Mouse (Mus musculus): ENCODE measurements around the gene Slc19a1. TPM values are rescaled to one million over a fixed set of nuclear protein-coding genes. Genes with fewer than 3 reads are reported as not detected.

The Slc19a1 gene
- total and polyA plus RNA-seq, 2 experiments from 2014 or later: 6.2 to 7.1 TPM

GRCm38 (mm10) chr10:77017061-77017460 is 15.0 kb upstream of the Slc19a1 start:
- H3K4me2 ChIP-seq (ENCODE audit: low read depth, low read length): no peak overlapping the region
- no peak for ATAC-seq (ENCODE audit: insufficient read depth, low read depth)
- H3K9ac ChIP-seq (replicated peaks; ENCODE audit: low read depth, low read length): no peak overlapping the region
- no peak overlapping the region for H3K27ac ChIP-seq (ENCODE audit: low read depth)
- 71% methylated on average over 2 of the region's 2 CpGs for WGBS
- no peak for DNase-seq (ENCODE audit: low spot score)
- H3K27me3 ChIP-seq (ENCODE audit: control insufficient read depth, insufficient read depth, low read length): no peaks in the 10 kb centered on the region
- no peaks in the 10 kb centered on the region for H3K4me1 ChIP-seq (ENCODE audit: control insufficient read depth, insufficient read depth)
- TF ChIP-seq CTCF (IDR thresholded peaks at IDR 0.05; ENCODE audit: low read depth): no peak
- TF ChIP-seq EP300 (IDR thresholded peaks at IDR 0.05; ENCODE audit: low read depth): no peak
- H3K36me3 ChIP-seq (replicated peaks; ENCODE audit: control insufficient read depth, insufficient read depth, low read length): no peaks in the 10 kb centered on the region
- no peak overlapping the region for H3K4me3 ChIP-seq (ENCODE audit: low read depth, low read length)
- no peaks in the 10 kb centered on the region for H3K9me3 ChIP-seq (replicated peaks; ENCODE audit: control insufficient read depth, low read length)

GRCm38 (mm10) chr10:77017662-77018061 is 14.4 kb upstream of the Slc19a1 start:
- H3K36me3 ChIP-seq (replicated peaks; ENCODE audit: control insufficient read depth, insufficient read depth, low read length): no peaks in the 10 kb centered on the region
- TF ChIP-seq EP300 (IDR thresholded peaks at IDR 0.05; ENCODE audit: low read depth) (no peak), CTCF (IDR thresholded peaks at IDR 0.05; ENCODE audit: low read depth) (no peak)
- no peak overlapping the region for H3K27ac ChIP-seq (ENCODE audit: low read depth)
- no peaks in the 10 kb centered on the region for H3K9me3 ChIP-seq (replicated peaks; ENCODE audit: control insufficient read depth, low read length)
- DNase-seq (ENCODE audit: low spot score) (no peak), ATAC-seq (ENCODE audit: insufficient read depth, low read depth) (no peak)
- no peak overlapping the region for H3K9ac ChIP-seq (replicated peaks; ENCODE audit: low read depth, low read length)
- no peak overlapping the region for H3K4me2 ChIP-seq (ENCODE audit: low read depth, low read length)
- H3K4me1 ChIP-seq (ENCODE audit: control insufficient read depth, insufficient read depth): no peaks in the 10 kb centered on the region
- no peaks in the 10 kb centered on the region for H3K27me3 ChIP-seq (ENCODE audit: control insufficient read depth, insufficient read depth, low read length)
- H3K4me3 ChIP-seq (ENCODE audit: low read depth, low read length): no peak overlapping the region
- WGBS: 68% methylated on average over 9 of the region's 9 CpGs

- Histone ChIP-seq H3K4me2 (ENCODE audit: low read depth, low read length) (peak overlapping the region; percentile 48), H3K27me3 (ENCODE audit: control insufficient read depth, insufficient read depth, low read length) (no peaks in the 10 kb centered on the region), H3K27ac (ENCODE audit: low read depth) (no peak overlapping the region), H3K4me3 (ENCODE audit: low read depth, low read length) (no peak overlapping the region), H3K9me3 (replicated peaks; ENCODE audit: control insufficient read depth, low read length) (no peaks in the 10 kb centered on the region), H3K4me1 (ENCODE audit: control insufficient read depth, insufficient read depth) (no peaks in the 10 kb centered on the region), H3K36me3 (replicated peaks; ENCODE audit: control insufficient read depth, insufficient read depth, low read length) (no peaks in the 10 kb centered on the region), H3K9ac (replicated peaks; ENCODE audit: low read depth, low read length) (no peak overlapping the region)
- ATAC-seq (ENCODE audit: insufficient read depth, low read depth) (peak; percentile 66), DNase-seq (ENCODE audit: low spot score) (peak; percentile 56)
- 30% methylated on average over 17 of the region's 17 CpGs for WGBS
- TF ChIP-seq EP300 (IDR thresholded peaks at IDR 0.05; ENCODE audit: low read depth) (no peak), CTCF (IDR thresholded peaks at IDR 0.05; ENCODE audit: low read depth) (peak; percentile 96)
Observed at GRCm38 (mm10) chr10:77021399-77022052, 10.5 kb upstream of the Slc19a1 start.

GRCm38 (mm10) chr10:77022301-77023130 is 9.5 kb upstream of the Slc19a1 start:
- 78% methylated on average over 13 of the region's 13 CpGs for WGBS
- Histone ChIP-seq H3K9ac (replicated peaks; ENCODE audit: low read depth, low read length) (no peak overlapping the region), H3K9me3 (replicated peaks; ENCODE audit: control insufficient read depth, low read length) (no peaks in the 10 kb centered on the region), H3K4me1 (ENCODE audit: control insufficient read depth, insufficient read depth) (no peaks in the 10 kb centered on the region), H3K4me2 (ENCODE audit: low read depth, low read length) (no peak overlapping the region), H3K27ac (ENCODE audit: low read depth) (no peak overlapping the region), H3K27me3 (ENCODE audit: control insufficient read depth, insufficient read depth, low read length) (no peaks in the 10 kb centered on the region), H3K36me3 (replicated peaks; ENCODE audit: control insufficient read depth, insufficient read depth, low read length) (no peaks in the 10 kb centered on the region), H3K4me3 (ENCODE audit: low read depth, low read length) (no peak overlapping the region)
- DNase-seq (ENCODE audit: low spot score): no peak
- no peak for TF ChIP-seq CTCF (IDR thresholded peaks at IDR 0.05; ENCODE audit: low read depth)
- no peak for TF ChIP-seq EP300 (IDR thresholded peaks at IDR 0.05; ENCODE audit: low read depth)
- ATAC-seq (ENCODE audit: insufficient read depth, low read depth): no peak

- no peak for ATAC-seq (ENCODE audit: insufficient read depth, low read depth)
Observed at GRCm38 (mm10) chr10:77024231-77024630, 7.8 kb upstream of the Slc19a1 start.

More at GRCm38 (mm10) chr10:77024231-77024630, 7.8 kb upstream of the Slc19a1 start:
- Histone ChIP-seq H3K27me3 (ENCODE audit: control insufficient read depth, insufficient read depth, low read length) (no peaks in the 10 kb centered on the region), H3K4me1 (ENCODE audit: control insufficient read depth, insufficient read depth) (no peaks in the 10 kb centered on the region), H3K4me2 (ENCODE audit: low read depth, low read length) (no peak overlapping the region), H3K9me3 (replicated peaks; ENCODE audit: control insufficient read depth, low read length) (no peaks in the 10 kb centered on the region), H3K27ac (ENCODE audit: low read depth) (no peak overlapping the region), H3K36me3 (replicated peaks; ENCODE audit: control insufficient read depth, insufficient read depth, low read length) (no peaks in the 10 kb centered on the region), H3K4me3 (ENCODE audit: low read depth, low read length) (no peak overlapping the region), H3K9ac (replicated peaks; ENCODE audit: low read depth, low read length) (no peak overlapping the region)
- TF ChIP-seq EP300 (IDR thresholded peaks at IDR 0.05; ENCODE audit: low read depth) (no peak), CTCF (IDR thresholded peaks at IDR 0.05; ENCODE audit: low read depth) (no peak)
- WGBS: 62% methylated on average over 5 of the region's 5 CpGs
- DNase-seq (ENCODE audit: low spot score): no peak
